Mouse (Mus musculus) small intestine, adult 2 months (tissue): ENCODE results near the gene Tshr. TPM values are rescaled to one million over a fixed set of nuclear protein-coding genes. Genes with fewer than 3 reads are reported as not detected.
"Not testable (repeated sequence)": the region's sequence is repeated elsewhere in the genome, so short reads cannot be mapped to it uniquely, and the experiment has no call there.

ENCODE experiments used
- H3K27ac ChIP-seq: fragments of 200-500 bp; 2 replicates; pipeline ENCODE4 v1.5.1; 2012; ENCODE audit warnings: low read depth, low read length, control low read depth, inconsistent platforms; ENCODE audit not compliant: insufficient read depth
- H3K27me3 ChIP-seq: fragments of 200-500 bp; 2 replicates; pipeline ENCODE4 v1.6.1; 2012; ENCODE audit warnings: mild to moderate bottlenecking, moderate library complexity, low read length, inconsistent platforms; ENCODE audit not compliant: control insufficient read depth, insufficient read depth
- H3K36me3 ChIP-seq: fragments of 200-500 bp; 2 replicates; pipeline ENCODE4 v1.6.1; 2012; ENCODE audit warnings: mild to moderate bottlenecking, low read length, control low read depth, inconsistent platforms; ENCODE audit not compliant: control insufficient read depth, insufficient read depth
- H3K4me1 ChIP-seq: fragments of 200-500 bp; 2 replicates; pipeline ENCODE4 v1.6.1; 2012; ENCODE audit warnings: low read length, inconsistent platforms, mixed read lengths; ENCODE audit not compliant: control insufficient read depth, insufficient read depth, insufficient read length
- H3K4me3 ChIP-seq: fragments of 200-500 bp; 2 replicates; pipeline ENCODE4 v1.5.1; 2012; ENCODE audit warnings: low read depth, mild to moderate bottlenecking, control low read depth, inconsistent platforms, low read length, moderate library complexity
- CTCF ChIP-seq: fragments of 200-500 bp; IDR thresholded peaks from 2 replicates; pipeline ENCODE4 v1.5.1; 2012; ENCODE audit warnings: low read depth, mild to moderate bottlenecking, control low read depth, inconsistent platforms, low read length, moderate library complexity, mixed read lengths; ENCODE audit not compliant: insufficient replicate concordance, insufficient read length; ENCODE audit errors: extremely low read depth
- POLR2A ChIP-seq: fragments of 200-500 bp; IDR thresholded peaks from 2 replicates; pipeline ENCODE4 v1.6.1; 2012; ENCODE audit warnings: low read depth, mild to moderate bottlenecking, control low read depth, inconsistent platforms, low read length, moderate library complexity
- WGBS: fragments of 180-500 bp; shearing (Covaris S2); methylation state at CpG from one replicate; pipeline ENCODE4 v1.1.7; 2018; 5-methylcytosine and 5-hydroxymethylcytosine counted together
- polyA plus RNA-seq: library from polyadenylated mRNA; depleted of rRNA; stranded (reverse); fragments of >200 nt; gene quantifications from 2 replicates; pipeline ENCODE4 v1.2.3, GENCODE M21; 2012

Gene Tshr
- polyA plus RNA-seq, 1 experiment: not detected

- H3K4me1 ChIP-seq: peaks cover 5% of the 10 kb centered on the region; the same call in 1 of the 2 replicates
- no peaks in the 10 kb centered on the region for H3K36me3 ChIP-seq
- H3K27me3 ChIP-seq: no peaks in the 10 kb centered on the region
- TF ChIP-seq POLR2A (no peak), CTCF (no peak)
- WGBS: 79% methylated on average over 9 of the region's 9 CpGs
- H3K4me3 ChIP-seq: no peak overlapping the region
- no peak overlapping the region for H3K27ac ChIP-seq
Observed at GRCm38 (mm10) chr12:91549471-91549870, 165.1 kb downstream of the Tshr start.

DNA sequence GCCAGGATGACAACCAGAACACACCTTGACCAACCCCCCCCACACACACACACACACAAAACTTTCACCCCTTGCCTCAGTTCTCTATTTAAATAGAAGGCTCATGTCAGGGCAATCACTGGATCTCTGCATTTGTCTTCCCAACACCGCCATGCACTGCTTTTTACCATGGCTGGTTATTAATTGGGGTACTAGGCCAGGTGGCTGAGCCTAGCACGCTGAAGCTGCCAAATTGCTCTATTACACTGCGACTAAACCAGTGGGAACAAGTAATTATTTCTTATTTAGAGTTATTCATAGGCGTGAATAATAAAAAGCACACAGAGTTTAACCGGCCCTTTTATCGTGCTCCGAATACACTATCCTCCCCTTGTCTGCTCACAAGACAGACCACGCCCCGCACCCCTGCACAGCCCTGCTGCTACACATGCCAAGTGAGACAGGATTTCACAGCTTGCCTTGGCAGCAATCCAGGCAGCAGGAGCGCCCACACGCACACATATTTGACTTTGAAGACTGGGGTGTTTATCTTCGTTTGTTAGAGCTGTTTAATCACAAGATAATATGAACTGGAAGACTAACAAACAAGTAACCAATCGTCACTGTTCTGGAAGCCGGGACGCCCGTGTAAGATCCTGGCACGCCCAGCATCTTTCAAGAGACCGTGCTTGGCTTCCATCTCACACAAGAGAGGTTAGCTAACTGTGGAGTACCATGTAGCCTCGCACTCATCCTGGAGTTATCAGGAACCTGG, 167.6 kb downstream of the Tshr start:
- no peak overlapping the region for H3K4me3 ChIP-seq
- TF ChIP-seq CTCF (no peak), POLR2A (no peak)
- WGBS: 18% methylated on average over 19 of the region's 19 CpGs
- peaks cover 5% of the 10 kb centered on the region; the same call in 1 of the 2 replicates for H3K4me1 ChIP-seq
- no peak overlapping the region for H3K27ac ChIP-seq
- H3K27me3 ChIP-seq: no peaks in the 10 kb centered on the region
- H3K36me3 ChIP-seq: peaks cover 2% of the 10 kb centered on the region; the same call in 1 of the 2 replicates

DNA sequence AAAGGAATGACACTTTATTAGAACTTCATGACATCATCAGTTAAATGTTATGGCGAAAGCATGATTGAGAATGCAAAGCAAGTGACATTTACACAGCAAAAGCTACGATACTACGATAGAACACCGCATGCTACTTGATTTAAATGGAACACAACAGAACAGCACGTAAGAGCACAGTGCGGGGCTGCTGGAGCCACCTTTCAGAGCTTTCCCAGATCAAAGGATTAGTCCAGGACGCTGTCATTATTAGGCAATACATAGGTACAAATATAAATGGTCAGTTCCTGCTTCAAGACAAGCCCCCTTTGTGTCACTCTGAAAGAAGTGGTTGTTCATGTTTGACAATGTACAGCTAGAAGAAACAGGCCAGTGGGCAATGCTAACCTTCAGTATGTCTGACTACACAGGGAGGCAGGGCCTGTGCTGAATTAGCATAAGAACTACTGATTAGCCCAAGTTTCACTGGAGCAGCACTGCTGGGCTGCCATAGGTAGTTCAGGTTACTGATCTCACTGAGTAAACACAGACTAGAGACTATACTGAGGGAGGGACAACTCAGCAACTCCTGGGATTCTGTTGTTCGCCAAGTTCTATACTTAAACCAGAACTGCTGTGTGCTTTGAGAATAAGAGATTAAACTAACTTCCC, 173.1 kb downstream of the Tshr start:
- peaks cover 16% of the 10 kb centered on the region for H3K36me3 ChIP-seq
- not testable (repeated sequence) for H3K4me1 ChIP-seq, H3K4me3 ChIP-seq, H3K27me3 ChIP-seq, H3K27ac ChIP-seq
- 89% methylated on average over 8 of the region's 8 CpGs for WGBS

- H3K27ac ChIP-seq, H3K4me1 ChIP-seq, H3K27me3 ChIP-seq, H3K4me3 ChIP-seq: not testable (repeated sequence)
- 90% methylated on average over 4 of the region's 4 CpGs for WGBS
- peaks cover 22% of the 10 kb centered on the region for H3K36me3 ChIP-seq
Observed at GRCm38 (mm10) chr12:91558152-91558551, 173.8 kb downstream of the Tshr start.

DNA sequence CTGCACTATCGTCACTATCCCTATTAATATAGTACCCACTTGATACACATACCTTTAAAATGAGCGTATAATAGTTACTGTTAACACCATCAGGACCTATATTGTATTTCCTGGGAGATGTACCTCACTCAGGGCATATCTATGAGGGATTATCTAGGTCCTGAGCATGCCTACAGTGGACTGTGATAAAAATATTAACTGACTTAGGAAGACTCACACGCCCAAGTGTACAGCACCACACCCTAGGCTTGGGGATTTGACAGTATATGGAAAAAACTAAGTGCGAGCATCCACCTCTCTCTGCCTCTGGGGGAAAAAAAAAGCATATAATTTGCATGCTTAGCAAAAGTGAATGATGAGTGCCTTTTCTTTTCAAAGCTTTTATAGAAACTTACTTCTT, 182.8 kb downstream of the Tshr start:
- WGBS: 93% methylated on average over 4 of the region's 4 CpGs
- Histone ChIP-seq H3K4me3 (no peak overlapping the region), H3K4me1 (no peaks in the 10 kb centered on the region), H3K27me3 (no peaks in the 10 kb centered on the region), H3K36me3 (peaks cover 58% of the 10 kb centered on the region), H3K27ac (no peak overlapping the region)
- TF ChIP-seq POLR2A (no peak), CTCF (no peak)

- WGBS: 86% methylated on average over 3 of the region's 3 CpGs
- no peak overlapping the region for H3K27ac ChIP-seq
- H3K4me3 ChIP-seq: no peak overlapping the region
- H3K36me3 ChIP-seq: peaks cover 52% of the 10 kb centered on the region
- H3K4me1 ChIP-seq: no peaks in the 10 kb centered on the region
- no peaks in the 10 kb centered on the region for H3K27me3 ChIP-seq
- TF ChIP-seq POLR2A (no peak), CTCF (no peak)
Observed at GRCm38 (mm10) chr12:91569255-91569654, 184.9 kb downstream of the Tshr start.

GRCm38 (mm10) chr12:91571708-91572107, 187.3 kb downstream of the Tshr start:
- no peaks in the 10 kb centered on the region for H3K4me1 ChIP-seq
- H3K27me3 ChIP-seq: no peaks in the 10 kb centered on the region
- no peak overlapping the region for H3K27ac ChIP-seq
- WGBS: 87% methylated on average over 2 of the region's 2 CpGs
- H3K36me3 ChIP-seq: peaks cover 49% of the 10 kb centered on the region
- no peak for TF ChIP-seq POLR2A
- TF ChIP-seq CTCF: no peak
- no peak overlapping the region for H3K4me3 ChIP-seq

GRCm38 (mm10) chr12:91579665-91580064, 195.3 kb downstream of the Tshr start:
- Histone ChIP-seq H3K36me3 (peaks cover 31% of the 10 kb centered on the region), H3K27ac (no peak overlapping the region), H3K4me3 (no peak overlapping the region), H3K27me3 (no peaks in the 10 kb centered on the region), H3K4me1 (peaks cover 5% of the 10 kb centered on the region; the same call in 1 of the 2 replicates)
- 75% methylated on average over 2 of the region's 2 CpGs for WGBS
- TF ChIP-seq CTCF: no peak
- TF ChIP-seq POLR2A: no peak
